Mouse (Mus musculus) heart, adult 2 months (tissue): ENCODE measurements around the gene 4930503B20Rik.

Experiments
- CTCF ChIP-seq: fragments of 200-600 bp; IDR thresholded peaks from 2 replicates; pipeline ENCODE4 v1.8.1; 2022; ENCODE audit warnings: antibody characterized with exemption, mild to moderate bottlenecking, moderate library complexity
- EP300 ChIP-seq: fragments of 200-500 bp; IDR thresholded peaks from 2 replicates; pipeline ENCODE4 v1.6.1; 2011; ENCODE audit warnings: low read depth, low read length, control low read depth; ENCODE audit not compliant: insufficient read depth
- POLR2A ChIP-seq: fragments of 200-500 bp; IDR thresholded peaks from 2 replicates; pipeline ENCODE4 v1.6.1; 2011; ENCODE audit warnings: mild to moderate bottlenecking, low read depth, low read length, control low read depth; ENCODE audit not compliant: insufficient read depth

DNA sequence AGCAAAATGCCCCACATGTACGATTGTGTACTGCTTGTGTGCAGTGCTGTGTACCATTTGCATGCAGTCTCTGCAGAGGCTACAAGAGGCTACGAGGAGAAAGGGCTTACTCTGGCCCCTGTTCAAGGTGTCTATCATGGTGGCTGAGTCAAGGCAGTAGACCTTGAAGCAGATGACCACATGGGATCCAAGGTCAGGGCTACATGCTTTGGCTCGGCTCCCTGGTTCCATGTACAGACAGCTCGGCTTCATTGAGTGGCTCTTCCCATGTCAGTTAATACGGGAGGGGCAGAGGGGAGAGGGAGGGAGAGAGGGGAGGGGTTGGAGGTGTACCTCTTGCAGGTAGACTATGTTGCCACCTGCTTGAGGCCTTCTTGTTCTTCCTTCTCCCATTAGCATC, 1.3 kb upstream of the 4930503B20Rik start:
- TF ChIP-seq EP300 (no peak), CTCF (no peak), POLR2A (no peak)
